Mouse (Mus musculus) heart, embryonic 12.5 days (tissue): ENCODE measurements around the gene Tomt. TPM values are rescaled to one million over a fixed set of nuclear protein-coding genes. Genes with fewer than 3 reads are reported as not detected.

Experiments used
- ATAC-seq: fragments of 200-750 bp; cut with Nextera tagmentation; 2 replicates; pipeline ENCODE4 v1.8.0; 2017; ENCODE audit warnings: moderate TSS enrichment, moderate library complexity; ENCODE audit not compliant: insufficient number of reproducible peaks, low FRiP score
- H3K27ac ChIP-seq: fragments of 300-500 bp; sonication (generic); 2 replicates; pipeline ENCODE4 v1.5.1; 2016; ENCODE audit warnings: mild to moderate bottlenecking, moderate library complexity; ENCODE audit not compliant: poor library complexity, severe bottlenecking
- H3K27me3 ChIP-seq: fragments of 300-500 bp; sonication (generic); replicated peaks from 2 replicates; pipeline ENCODE4 v1.6.1; 2016; ENCODE audit warnings: mild to moderate bottlenecking, moderate library complexity
- H3K36me3 ChIP-seq: fragments of 300-500 bp; sonication (generic); 2 replicates; pipeline ENCODE4 v1.6.1; 2016; ENCODE audit warnings: mild to moderate bottlenecking, moderate library complexity
- H3K4me1 ChIP-seq: fragments of 300-500 bp; sonication (generic); replicated peaks from 2 replicates; pipeline ENCODE4 v1.6.1; 2016; ENCODE audit warnings: mild to moderate bottlenecking
- H3K4me2 ChIP-seq: fragments of 300-500 bp; sonication (generic); 2 replicates; pipeline ENCODE4 v1.6.1; 2016; ENCODE audit warnings: mild to moderate bottlenecking, moderate library complexity
- H3K4me3 ChIP-seq: fragments of 300-500 bp; sonication (generic); 2 replicates; pipeline ENCODE4 v1.5.1; 2016; ENCODE audit warnings: mild to moderate bottlenecking
- H3K9ac ChIP-seq: fragments of 300-500 bp; sonication (generic); 2 replicates; pipeline ENCODE4 v1.6.1; 2016; ENCODE audit warnings: mild to moderate bottlenecking, moderate library complexity
- H3K9me3 ChIP-seq: fragments of 300-500 bp; sonication (generic); replicated peaks from 2 replicates; pipeline ENCODE4 v1.6.1; 2016; ENCODE audit warnings: mild to moderate bottlenecking, moderate library complexity
- whole genome bisulfite sequencing: fragments of 180-500 bp; shearing (Covaris S2); methylation state at CpG from one replicate; pipeline ENCODE4 v1.1.7; 2016; 5-methylcytosine and 5-hydroxymethylcytosine counted together
- polyA plus RNA-seq: library from polyadenylated mRNA; unstranded; fragments of >200 nt; fragmentation: Nextera tagmentation; extraction: Ambion mirVana; gene quantifications from 2 replicates; pipeline ENCODE4 v1.2.1, GENCODE M21; 2016

Gene Tomt
- polyA plus RNA-seq, 1 experiment from 2014 or later, result 0.42 TPM

DNA sequence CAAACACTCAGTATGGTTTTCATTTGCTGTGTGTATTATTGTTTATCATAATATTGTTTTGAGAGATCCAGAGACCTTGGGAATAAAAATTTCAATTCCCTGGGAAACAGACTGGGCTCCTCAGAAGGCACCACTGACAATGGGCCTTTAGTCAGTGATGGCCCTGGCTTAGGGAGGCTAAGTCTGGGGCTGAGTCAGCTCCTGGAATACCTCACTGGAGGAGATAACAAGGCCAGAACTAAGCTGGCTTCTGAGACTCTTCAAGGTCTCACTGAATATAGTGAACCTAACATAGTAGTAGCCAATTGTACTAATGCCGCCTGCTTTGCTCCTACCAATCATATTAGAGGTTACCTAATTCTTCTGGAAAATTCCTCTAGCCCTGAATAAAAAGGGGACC lies 30.2 kb downstream of the Tomt start:
- no peak overlapping the region for H3K4me3 ChIP-seq
- ATAC-seq, result no peak
- WGBS, result 90% methylated on average over 1 of the region's 1 CpGs
- no peak overlapping the region for H3K4me2 ChIP-seq
- no peak overlapping the region for H3K27ac ChIP-seq
- H3K36me3 ChIP-seq, result no peaks in the 10 kb centered on the region
- peaks cover 13% of the 10 kb centered on the region for H3K4me1 ChIP-seq
- H3K9ac ChIP-seq, result no peak overlapping the region
- H3K9me3 ChIP-seq, result no peaks in the 10 kb centered on the region
- H3K27me3 ChIP-seq, result no peaks in the 10 kb centered on the region

DNA sequence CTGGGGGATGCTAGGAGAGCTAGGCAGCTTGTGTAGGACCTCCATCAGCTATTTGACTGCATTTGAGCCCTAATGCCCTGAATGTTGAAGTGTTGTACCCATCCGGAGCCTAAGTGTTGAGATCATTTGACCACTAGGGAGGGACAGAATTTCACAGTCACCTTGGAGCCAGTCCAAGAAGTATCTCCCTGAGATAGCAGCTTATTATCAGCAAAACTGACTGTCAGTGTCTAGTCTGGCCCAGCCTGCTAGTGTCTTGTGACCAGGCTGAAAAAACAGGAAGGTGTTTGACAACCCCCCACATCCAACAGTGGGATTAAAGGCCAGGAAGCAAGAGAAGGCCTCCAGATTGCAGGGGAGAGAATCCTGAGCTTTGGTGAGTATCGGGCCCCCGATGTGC lies 34.9 kb downstream of the Tomt start:
- peak overlapping the region; percentile 32 for H3K27ac ChIP-seq
- ATAC-seq, result peak; percentile 70
- no peak overlapping the region for H3K4me3 ChIP-seq
- H3K4me2 ChIP-seq, result no peak overlapping the region
- H3K9me3 ChIP-seq, result no peaks in the 10 kb centered on the region
- peaks cover 31% of the 10 kb centered on the region for H3K4me1 ChIP-seq
- no peaks in the 10 kb centered on the region for H3K36me3 ChIP-seq
- H3K9ac ChIP-seq, result no peak overlapping the region
- 36% methylated on average over 3 of the region's 3 CpGs for WGBS
- H3K27me3 ChIP-seq, result no peaks in the 10 kb centered on the region

GRCm38 (mm10) chr7:101870629-101871028 lies 35.5 kb downstream of the Tomt start, which contains the start of gene Folr1:
TSS of gene Folr1 (minus strand) at chr7:101870788.
- ATAC-seq, result no peak
- no peak within 1 kb of the TSS for H3K4me3 ChIP-seq
- WGBS, result 70% methylated on average over 2 of the region's 2 CpGs
- H3K9me3 ChIP-seq, result no peaks in the 10 kb centered on the region
- H3K36me3 ChIP-seq, result no peaks in the 10 kb centered on the region
- H3K4me1 ChIP-seq, result peaks cover 31% of the 10 kb centered on the region
- peak within 1 kb of the TSS; percentile 32 for H3K27ac ChIP-seq
- H3K27me3 ChIP-seq, result no peaks in the 10 kb centered on the region
- H3K9ac ChIP-seq, result no peak within 1 kb of the TSS
- H3K4me2 ChIP-seq, result no peak within 1 kb of the TSS

DNA sequence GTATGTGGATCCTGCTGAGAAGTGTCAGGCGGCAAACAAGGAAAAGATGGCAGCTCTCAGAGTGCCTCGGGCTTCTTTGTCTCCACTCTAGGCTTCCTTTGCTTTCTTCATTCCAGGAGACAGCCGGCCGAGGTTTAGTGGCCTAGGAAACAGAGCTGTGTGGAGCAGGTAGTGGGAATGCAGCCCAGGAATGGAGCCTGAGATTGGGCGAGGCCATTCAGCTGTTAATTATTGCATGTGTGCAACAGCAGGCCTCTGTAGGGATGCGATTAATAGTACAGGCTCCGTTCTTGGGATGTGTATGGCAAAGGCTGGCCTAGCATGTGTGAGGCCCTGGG lies 37.0 kb downstream of the Tomt start:
- Histone ChIP-seq H3K4me2 (no peak overlapping the region), H3K4me1 (peaks cover 31% of the 10 kb centered on the region), H3K9me3 (no peaks in the 10 kb centered on the region), H3K36me3 (no peaks in the 10 kb centered on the region), H3K9ac (no peak overlapping the region), H3K27me3 (no peaks in the 10 kb centered on the region), H3K27ac (peak overlapping the region; percentile 14; the same call in 1 of the 2 replicates), H3K4me3 (no peak overlapping the region)
- WGBS, result 66% methylated on average over 7 of the region's 7 CpGs
- ATAC-seq, result no peak

DNA sequence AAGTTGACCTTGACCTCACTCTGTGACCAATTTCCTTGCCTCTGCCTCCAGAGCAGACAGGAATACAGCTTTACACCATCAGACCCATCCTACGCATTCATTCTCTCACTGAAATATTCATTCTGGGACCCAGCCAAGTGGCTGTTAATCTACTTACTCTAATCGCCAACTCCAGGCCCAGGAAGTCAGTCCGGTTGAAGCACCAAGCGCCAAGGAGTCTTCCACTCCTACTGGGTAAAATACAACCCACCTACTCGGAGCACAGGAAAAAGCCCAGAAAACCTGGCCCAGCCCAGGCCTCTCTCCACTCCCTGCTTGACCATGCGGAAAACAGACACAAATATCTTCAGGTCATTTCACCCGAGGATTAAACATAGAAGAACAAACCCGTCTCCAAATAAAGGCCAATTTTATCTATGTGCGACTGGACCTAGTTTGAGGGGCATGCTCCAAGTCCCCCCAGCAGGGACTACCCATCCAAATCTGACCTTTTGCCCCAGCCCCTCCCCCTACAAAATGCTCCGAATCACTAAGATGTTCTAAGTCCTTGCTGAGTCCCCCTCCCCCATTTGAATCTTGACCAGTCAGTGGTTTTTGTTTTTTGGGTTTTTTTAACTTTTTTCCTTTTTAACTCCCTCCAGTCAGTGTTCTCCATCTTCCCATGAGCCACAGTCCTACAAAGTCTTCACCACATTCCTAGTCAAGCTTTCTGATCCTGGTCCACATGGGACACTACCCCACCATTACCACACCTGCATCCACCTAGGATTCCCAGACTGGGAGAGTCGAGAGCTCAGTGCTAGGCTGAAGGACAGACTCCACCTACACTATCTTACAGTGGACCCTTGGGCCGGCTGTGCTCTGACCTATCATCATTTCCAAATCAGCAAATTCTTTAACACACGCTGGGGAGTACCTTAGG lies 37.7 kb downstream of the Tomt start:
- Histone ChIP-seq H3K27ac (peak overlapping the region; percentile 14; the same call in 1 of the 2 replicates), H3K9ac (no peak overlapping the region), H3K27me3 (no peaks in the 10 kb centered on the region)

DNA sequence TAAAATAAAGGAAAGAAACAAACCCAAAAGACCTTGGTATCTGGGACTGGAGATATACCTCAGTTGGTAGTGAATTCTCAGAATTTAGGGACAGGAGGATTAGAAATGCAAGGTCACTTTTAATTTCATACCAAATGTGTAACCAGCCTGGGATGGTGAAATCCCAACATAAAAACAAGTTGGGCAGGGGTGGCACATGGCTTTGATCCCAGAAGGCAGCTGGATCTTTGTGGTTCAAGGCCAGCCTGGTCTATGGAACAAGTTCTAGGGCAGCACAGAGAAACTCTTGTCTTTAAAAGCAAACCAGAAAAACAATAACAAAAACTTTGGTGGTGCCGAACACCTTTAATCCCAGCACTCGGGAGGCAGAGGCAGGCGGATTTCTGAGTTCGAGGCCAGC lies 38.7 kb downstream of the Tomt start:
- peaks cover 26% of the 10 kb centered on the region for H3K4me1 ChIP-seq
- no peak overlapping the region for H3K9ac ChIP-seq
- no peak overlapping the region for H3K4me3 ChIP-seq
- ATAC-seq, result no peak
- H3K9me3 ChIP-seq, result no peaks in the 10 kb centered on the region
- no peaks in the 10 kb centered on the region for H3K27me3 ChIP-seq
- no peak overlapping the region for H3K27ac ChIP-seq
- H3K36me3 ChIP-seq, result no peaks in the 10 kb centered on the region
- H3K4me2 ChIP-seq, result no peak overlapping the region
- WGBS, result 84% methylated on average over 4 of the region's 4 CpGs

More for the DNA sequence above, 37.7 kb downstream of the Tomt start:
- Histone ChIP-seq H3K36me3 (no peaks in the 10 kb centered on the region), H3K4me3 (no peak overlapping the region), H3K4me1 (peaks cover 31% of the 10 kb centered on the region), H3K4me2 (no peak overlapping the region), H3K9me3 (no peaks in the 10 kb centered on the region)
- ATAC-seq, result 0 out of 2 replicates have a peak, but pooled peaks have one; percentile 34
- WGBS, result 58% methylated on average over 13 of the region's 13 CpGs

- H3K9me3 ChIP-seq, result no peaks in the 10 kb centered on the region
- WGBS, result 71% methylated on average over 11 of the region's 11 CpGs
- H3K9ac ChIP-seq, result no peak overlapping the region
- no peak overlapping the region for H3K4me3 ChIP-seq
- H3K27ac ChIP-seq, result no peak overlapping the region
- peaks cover 25% of the 10 kb centered on the region for H3K4me1 ChIP-seq
- no peak overlapping the region for H3K4me2 ChIP-seq
- ATAC-seq, result no peak
- H3K27me3 ChIP-seq, result no peaks in the 10 kb centered on the region
- no peaks in the 10 kb centered on the region for H3K36me3 ChIP-seq
Measured at GRCm38 (mm10) chr7:101866491-101867265, 39.5 kb downstream of the Tomt start.

- Histone ChIP-seq H3K9ac (no peak within 1 kb of the TSS), H3K9me3 (no peaks in the 10 kb centered on the region), H3K4me1 (peaks cover 14% of the 10 kb centered on the region), H3K27ac (no peak within 1 kb of the TSS), H3K27me3 (no peaks in the 10 kb centered on the region), H3K4me2 (no peak within 1 kb of the TSS), H3K4me3 (no peak within 1 kb of the TSS), H3K36me3 (no peaks in the 10 kb centered on the region)
- ATAC-seq, result no peak
- WGBS, result 59% methylated on average over 3 of the region's 3 CpGs
Measured at GRCm38 (mm10) chr7:101863415-101863814, 42.7 kb downstream of the Tomt start, which contains the start of gene Anapc15. TSS of gene Anapc15 (plus strand) at chr7:101863715.

GRCm38 (mm10) chr7:101862291-101862690 lies 43.9 kb downstream of the Tomt start:
- H3K4me1 ChIP-seq, result peaks cover 9% of the 10 kb centered on the region; the same call in 1 of the 2 replicates
- no peaks in the 10 kb centered on the region for H3K27me3 ChIP-seq
- no peak overlapping the region for H3K4me3 ChIP-seq
- H3K4me2 ChIP-seq, result no peak overlapping the region
- no peaks in the 10 kb centered on the region for H3K9me3 ChIP-seq
- ATAC-seq, result no peak
- no peak overlapping the region for H3K27ac ChIP-seq
- H3K36me3 ChIP-seq, result no peaks in the 10 kb centered on the region
- no peak overlapping the region for H3K9ac ChIP-seq
- 65% methylated on average over 3 of the region's 3 CpGs for WGBS

- ATAC-seq, result no peak
- Histone ChIP-seq H3K4me2 (no peak overlapping the region), H3K27me3 (no peaks in the 10 kb centered on the region), H3K4me3 (no peak overlapping the region), H3K9me3 (no peaks in the 10 kb centered on the region), H3K27ac (no peak overlapping the region), H3K4me1 (no peaks in the 10 kb centered on the region), H3K9ac (no peak overlapping the region), H3K36me3 (no peaks in the 10 kb centered on the region)
Measured at GRCm38 (mm10) chr7:101860978-101861377, 45.2 kb downstream of the Tomt start.

DNA sequence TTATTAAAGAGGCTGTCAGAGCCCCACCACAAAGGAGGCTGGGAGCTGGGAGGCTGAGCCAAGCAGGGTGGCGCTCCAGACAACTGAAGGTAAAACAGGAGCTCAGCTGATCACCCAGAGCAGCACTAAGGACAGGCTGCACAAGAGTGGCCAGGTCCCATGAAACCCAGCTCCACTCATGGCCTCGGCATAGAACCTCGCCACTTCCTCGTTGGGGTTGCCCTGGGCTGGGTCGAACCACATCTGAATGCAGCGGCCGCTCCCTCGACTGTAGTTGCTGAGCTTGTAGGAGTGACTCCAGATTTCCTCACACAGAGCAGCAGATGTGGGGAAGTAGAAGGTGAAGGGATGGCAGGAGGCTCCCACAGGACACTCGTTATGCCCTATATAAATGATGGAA lies 47.8 kb downstream of the Tomt start:
- H3K36me3 ChIP-seq, result no peaks in the 10 kb centered on the region
- no peak overlapping the region for H3K4me3 ChIP-seq
- no peak for ATAC-seq
- no peaks in the 10 kb centered on the region for H3K4me1 ChIP-seq
- no peak overlapping the region for H3K9ac ChIP-seq
- H3K9me3 ChIP-seq, result no peaks in the 10 kb centered on the region
- no peak overlapping the region for H3K4me2 ChIP-seq
- WGBS, result 77% methylated on average over 9 of the region's 9 CpGs
- no peak overlapping the region for H3K27ac ChIP-seq
- H3K27me3 ChIP-seq, result no peaks in the 10 kb centered on the region
